Mouse (Mus musculus) E14TG2a.4 (cell line): ENCODE results near the gene Capza1.

ENCODE experiments used
- CTCF ChIP-seq: conservative IDR thresholded peaks from 2 replicates; pipeline ENCODE4 v1.5.1; 2014; ENCODE audit warnings: low read length
- NANOG ChIP-seq: IDR thresholded peaks from 2 replicates; pipeline ENCODE4 v1.6.1; 2014; ENCODE audit warnings: borderline replicate concordance, low read length, mixed read lengths
- POU5F1 ChIP-seq: IDR thresholded peaks from 2 replicates; pipeline ENCODE4 v1.6.1; 2014; ENCODE audit warnings: low read length, borderline replicate concordance

DNA sequence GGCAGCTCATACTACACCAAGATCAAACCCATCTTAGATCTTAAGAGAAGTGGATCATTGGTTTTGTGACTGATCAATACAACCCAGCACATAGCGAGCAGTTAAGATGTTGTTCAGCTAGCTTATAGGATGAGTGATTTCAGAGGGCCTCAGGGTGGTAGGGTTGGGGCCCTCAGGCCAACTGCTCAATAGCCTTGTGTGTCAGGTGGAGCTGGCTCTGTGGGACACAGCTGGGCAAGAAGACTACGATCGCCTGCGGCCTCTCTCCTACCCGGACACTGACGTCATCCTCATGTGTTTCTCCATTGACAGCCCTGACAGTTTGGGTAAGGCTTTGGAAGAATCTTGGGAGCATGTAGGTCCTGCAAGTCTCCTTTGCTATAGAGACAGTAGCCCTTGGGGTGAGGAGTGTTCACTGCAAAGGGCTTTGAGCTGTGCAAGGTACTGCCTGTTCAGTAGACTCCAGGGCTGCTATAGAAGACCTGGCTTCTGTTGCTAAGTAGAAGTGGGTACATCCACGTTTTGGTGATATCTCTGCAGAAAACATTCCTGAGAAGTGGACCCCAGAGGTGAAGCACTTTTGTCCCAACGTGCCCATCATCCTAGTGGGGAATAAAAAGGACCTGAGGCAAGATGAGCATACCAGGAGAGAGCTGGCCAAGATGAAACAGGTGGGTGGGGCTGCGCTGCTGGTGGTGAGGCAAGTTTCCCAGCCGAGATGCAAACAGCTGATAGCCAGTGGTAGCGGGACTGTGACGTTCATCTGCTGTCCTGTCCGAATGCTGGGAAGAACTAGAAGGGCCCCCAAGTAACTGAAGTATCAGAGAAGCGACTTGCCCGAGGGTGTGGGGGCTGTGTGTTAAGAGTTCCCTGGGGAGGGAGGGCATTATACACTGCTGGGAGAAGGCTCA is 71.7 kb downstream of the Capza1 start:
- no peak for TF ChIP-seq CTCF
- no peak for TF ChIP-seq NANOG
- TF ChIP-seq POU5F1, result no peak
